Mouse (Mus musculus) liver, embryonic 16.5 days (tissue): ENCODE results near the gene Olfr221. TPM values are rescaled to one million over a fixed set of nuclear protein-coding genes. Genes with fewer than 3 reads are reported as not detected.

Experiments used
- ATAC-seq: fragments of 200-750 bp; cut with Nextera tagmentation; 2 replicates; pipeline ENCODE4 v1.8.0; 2017; ENCODE audit warnings: low read depth, mild to moderate bottlenecking, moderate number of reproducible peaks, moderate library complexity
- H3K27ac ChIP-seq: fragments of 300-500 bp; sonication (generic); 2 replicates; pipeline ENCODE4 v1.5.1; 2014; ENCODE audit warnings: mild to moderate bottlenecking, low read length
- H3K27me3 ChIP-seq: fragments of 300-500 bp; sonication (generic); 2 replicates; pipeline ENCODE4 v1.6.1; 2014; ENCODE audit warnings: low read depth, low read length, mixed read lengths; ENCODE audit not compliant: control insufficient read depth, insufficient read depth
- H3K36me3 ChIP-seq: fragments of 300-500 bp; sonication (generic); 2 replicates; pipeline ENCODE4 v1.6.1; 2014; ENCODE audit warnings: mild to moderate bottlenecking; ENCODE audit not compliant: control insufficient read depth, insufficient read depth
- H3K4me1 ChIP-seq: fragments of 300-500 bp; sonication (generic); 2 replicates; pipeline ENCODE4 v1.6.1; 2014; ENCODE audit warnings: low read depth, low read length, mixed read lengths; ENCODE audit not compliant: control insufficient read depth
- H3K4me2 ChIP-seq: fragments of 300-500 bp; sonication (generic); 2 replicates; pipeline ENCODE4 v1.6.1; 2014; ENCODE audit warnings: low read depth, low read length, mixed read lengths
- H3K4me3 ChIP-seq: fragments of 300-500 bp; sonication (generic); 2 replicates; pipeline ENCODE4 v1.5.1; 2014; ENCODE audit warnings: low read depth, mild to moderate bottlenecking, low read length
- H3K9ac ChIP-seq: fragments of 300-500 bp; sonication (generic); 2 replicates; pipeline ENCODE4 v1.6.1; 2014; ENCODE audit warnings: low read depth, low read length
- H3K9me3 ChIP-seq: fragments of 300-500 bp; sonication (generic); replicated peaks from 2 replicates; pipeline ENCODE4 v1.6.1; 2016; ENCODE audit warnings: low read length; ENCODE audit not compliant: control insufficient read depth
- WGBS: fragments of 180-500 bp; shearing (Covaris S2); extraction: QIAGEN DNeasy Blood & Tissue Kit; methylation state at CpG from one replicate; pipeline ENCODE4 v1.1.7; 2014; ENCODE audit not compliant: insufficient replicate concordance; 5-methylcytosine and 5-hydroxymethylcytosine counted together
- polyA plus RNA-seq: library from polyadenylated mRNA; unstranded; fragments of >200 nt; fragmentation: Nextera tagmentation; extraction: Ambion mirVana; gene quantifications from 2 replicates; pipeline ENCODE4 v1.2.1, GENCODE M21; 2015

The Olfr221 gene
- polyA plus RNA-seq, 1 experiment from 2014 or later, result not detected

- no peak for ATAC-seq
- Histone ChIP-seq H3K4me1 (peaks cover 18% of the 10 kb centered on the region), H3K4me3 (no peak overlapping the region), H3K27ac (no peak overlapping the region), H3K4me2 (no peak overlapping the region), H3K9me3 (no peaks in the 10 kb centered on the region), H3K9ac (no peak overlapping the region), H3K27me3 (no peaks in the 10 kb centered on the region), H3K36me3 (peaks cover 8% of the 10 kb centered on the region)
- WGBS, result 39% methylated on average over 9 of the region's 9 CpGs
These were observed 31.7 kb downstream of the Olfr221 start for GRCm38 (mm10) chr14:52010446-52011111.

GRCm38 (mm10) chr14:52009841-52010240 is 32.4 kb downstream of the Olfr221 start:
- H3K4me3 ChIP-seq, result no peak overlapping the region
- 80% methylated on average over 6 of the region's 6 CpGs for WGBS
- H3K4me2 ChIP-seq, result no peak overlapping the region
- H3K4me1 ChIP-seq, result peaks cover 11% of the 10 kb centered on the region
- no peaks in the 10 kb centered on the region for H3K9me3 ChIP-seq
- no peak for ATAC-seq
- H3K9ac ChIP-seq, result no peak overlapping the region
- no peak overlapping the region for H3K27ac ChIP-seq
- H3K27me3 ChIP-seq, result no peaks in the 10 kb centered on the region
- H3K36me3 ChIP-seq, result peaks cover 15% of the 10 kb centered on the region

- 77% methylated on average over 26 of the region's 26 CpGs for WGBS
These were observed 32.9 kb downstream of the Olfr221 start for GRCm38 (mm10) chr14:52009361-52009760.

GRCm38 (mm10) chr14:52008321-52009203 is 33.7 kb downstream of the Olfr221 start:
- H3K27ac ChIP-seq, result no peak overlapping the region
- no peak overlapping the region for H3K4me2 ChIP-seq
- no peaks in the 10 kb centered on the region for H3K27me3 ChIP-seq
- no peaks in the 10 kb centered on the region for H3K9me3 ChIP-seq
- H3K4me3 ChIP-seq, result no peak overlapping the region
- 48% methylated on average over 38 of the region's 38 CpGs for WGBS
- peaks cover 15% of the 10 kb centered on the region for H3K36me3 ChIP-seq
- ATAC-seq, result peak; percentile 83
- peaks cover 2% of the 10 kb centered on the region; the same call in 1 of the 2 replicates for H3K4me1 ChIP-seq
- no peak overlapping the region for H3K9ac ChIP-seq

More at GRCm38 (mm10) chr14:52009361-52009760, 32.9 kb downstream of the Olfr221 start:
- no peak overlapping the region for H3K27ac ChIP-seq
- H3K4me2 ChIP-seq, result no peak overlapping the region
- H3K36me3 ChIP-seq, result peaks cover 15% of the 10 kb centered on the region
- no peaks in the 10 kb centered on the region for H3K9me3 ChIP-seq
- no peak for ATAC-seq
- H3K9ac ChIP-seq, result no peak overlapping the region
- peaks cover 7% of the 10 kb centered on the region for H3K4me1 ChIP-seq
- H3K27me3 ChIP-seq, result no peaks in the 10 kb centered on the region
- no peak overlapping the region for H3K4me3 ChIP-seq

GRCm38 (mm10) chr14:52006771-52007170 is 35.5 kb downstream of the Olfr221 start:
- Histone ChIP-seq H3K4me1 (peaks cover 2% of the 10 kb centered on the region; the same call in 1 of the 2 replicates), H3K27ac (no peak overlapping the region), H3K27me3 (no peaks in the 10 kb centered on the region), H3K9ac (no peak overlapping the region), H3K4me3 (no peak overlapping the region), H3K4me2 (no peak overlapping the region), H3K36me3 (peaks cover 15% of the 10 kb centered on the region), H3K9me3 (no peaks in the 10 kb centered on the region)
- ATAC-seq, result no peak
- 91% methylated on average over 23 of the region's 23 CpGs for WGBS

- no peak overlapping the region for H3K4me2 ChIP-seq
- peaks cover 15% of the 10 kb centered on the region for H3K36me3 ChIP-seq
- no peak for ATAC-seq
- H3K27ac ChIP-seq, result no peak overlapping the region
- H3K4me1 ChIP-seq, result peaks cover 2% of the 10 kb centered on the region; the same call in 1 of the 2 replicates
- no peaks in the 10 kb centered on the region for H3K27me3 ChIP-seq
- WGBS, result 80% methylated on average over 8 of the region's 8 CpGs
- no peaks in the 10 kb centered on the region for H3K9me3 ChIP-seq
- H3K4me3 ChIP-seq, result no peak overlapping the region
- H3K9ac ChIP-seq, result no peak overlapping the region
These were observed 36.0 kb downstream of the Olfr221 start for GRCm38 (mm10) chr14:52006241-52006640.

GRCm38 (mm10) chr14:52005616-52006015 is 36.6 kb downstream of the Olfr221 start:
- H3K27me3 ChIP-seq, result no peaks in the 10 kb centered on the region
- WGBS, result 77% methylated on average over 6 of the region's 6 CpGs
- no peak overlapping the region for H3K9ac ChIP-seq
- H3K4me1 ChIP-seq, result peaks cover 2% of the 10 kb centered on the region; the same call in 1 of the 2 replicates
- no peak overlapping the region for H3K4me3 ChIP-seq
- ATAC-seq, result no peak
- no peak overlapping the region for H3K4me2 ChIP-seq
- no peaks in the 10 kb centered on the region for H3K9me3 ChIP-seq
- H3K36me3 ChIP-seq, result peaks cover 15% of the 10 kb centered on the region
- H3K27ac ChIP-seq, result no peak overlapping the region

GRCm38 (mm10) chr14:52005141-52005540 is 37.1 kb downstream of the Olfr221 start:
- Histone ChIP-seq H3K36me3 (peaks cover 17% of the 10 kb centered on the region), H3K4me2 (no peak overlapping the region), H3K9ac (no peak overlapping the region), H3K4me1 (peaks cover 2% of the 10 kb centered on the region; the same call in 1 of the 2 replicates), H3K27ac (no peak overlapping the region), H3K9me3 (no peaks in the 10 kb centered on the region), H3K4me3 (no peak overlapping the region), H3K27me3 (no peaks in the 10 kb centered on the region)
- no peak for ATAC-seq
- WGBS, result 73% methylated on average over 7 of the region's 7 CpGs
